Comparison of ENCODE assay signal across 20 mouse cellular contexts in genomic region chr17:80312405-80312804, GRCm38 (mm10).
"Had no signal": no experiment of that assay in that cellular context is flagged by ENCODE, and none has a peak within 500 bp of the region (broad histone marks: within the 10 kb centered on the region; RNA-seq: fewer than 3 reads in every experiment).

No protein-coding gene starts in this region.

- ATAC-seq: liver, postnatal 0 days; lung, postnatal 0 days; midbrain, embryonic 15.5 days had no signal

- H3K36me3 ChIP-seq: limb, embryonic 15.5 days; midbrain, embryonic 12.5 days; midbrain, embryonic 15.5 days; neural tube, embryonic 12.5 days; neural tube, embryonic 15.5 days had no signal

- H3K9ac ChIP-seq: limb, embryonic 15.5 days; liver, embryonic 14.5 days; liver, postnatal 0 days; lung, embryonic 14.5 days; midbrain, embryonic 12.5 days; midbrain, embryonic 15.5 days; neural tube, embryonic 12.5 days; neural tube, embryonic 15.5 days had no signal

- H3K9me3 ChIP-seq: limb, embryonic 15.5 days; midbrain, embryonic 12.5 days; midbrain, embryonic 15.5 days; neural tube, embryonic 12.5 days; neural tube, embryonic 15.5 days had no signal

- H3K4me2 ChIP-seq: limb, embryonic 15.5 days; liver, embryonic 11.5 days; lung, embryonic 14.5 days; midbrain, embryonic 12.5 days; midbrain, embryonic 15.5 days; neural tube, embryonic 12.5 days; neural tube, embryonic 15.5 days had no signal

- H3K4me3 ChIP-seq: limb, embryonic 15.5 days; midbrain, embryonic 12.5 days; midbrain, embryonic 15.5 days; neural tube, embryonic 12.5 days; neural tube, embryonic 15.5 days had no signal

- DNase-seq: kidney, postnatal 14 days; kidney, postnatal 4 days; left cerebral cortex, postnatal 4 days; liver, postnatal 0 days; lung, embryonic 14.5 days; right cerebral cortex, postnatal 14 days; right cerebral cortex, postnatal 4 days; thymus, adult 2 months; thymus, postnatal 14 days; thymus, postnatal 4 days had no signal

- H3K27ac ChIP-seq: limb, embryonic 15.5 days; liver, embryonic 14.5 days; macrophage; midbrain, embryonic 12.5 days; midbrain, embryonic 15.5 days; neural tube, embryonic 12.5 days; neural tube, embryonic 15.5 days; stomach, postnatal 0 days had no signal

- H3K27me3 ChIP-seq: limb, embryonic 15.5 days; midbrain, embryonic 12.5 days; midbrain, embryonic 15.5 days; neural tube, embryonic 12.5 days; neural tube, embryonic 15.5 days had no signal
